In the genomic region with DNA sequence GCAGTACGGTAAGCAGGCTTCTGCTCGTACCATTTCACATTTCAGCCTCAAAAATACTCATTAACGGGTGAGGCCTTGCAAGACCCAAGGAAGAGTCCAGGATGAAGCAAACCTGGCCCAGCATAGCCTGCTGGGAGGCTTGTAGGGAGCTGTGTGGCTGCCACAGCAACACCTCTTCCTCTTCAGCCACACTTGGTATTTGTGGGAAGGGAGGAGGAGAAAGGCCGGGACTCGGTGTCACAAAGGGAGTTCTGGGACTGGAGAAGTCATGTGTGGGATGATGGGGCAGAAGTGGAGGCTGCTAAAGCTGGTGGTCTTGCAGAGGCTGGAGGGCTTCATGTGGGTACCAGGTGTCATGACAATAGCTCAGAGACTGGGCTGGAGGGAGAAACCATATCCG, we compare ENCODE assay signal across 11 mouse cellular contexts. TPM values are rescaled to one million over a fixed set of nuclear protein-coding genes. Genes with fewer than 3 reads are reported as not detected.
DNase-seq lines count a peak whose midpoint lies in the region; ATAC-seq and TF ChIP-seq lines count a peak whose summit lies in the region.
"Had no signal": no experiment of that assay in that cellular context is flagged by ENCODE, and none has a peak within 500 bp of the region (broad histone marks: within the 10 kb centered on the region; RNA-seq: fewer than 3 reads in every experiment).

No protein-coding gene starts in this region.

- H3K27ac ChIP-seq in heart, embryonic 12.5 days (ENCODE audit: poor library complexity, severe bottlenecking): peak overlapping the region; percentile 67
- peak overlapping the region; percentile 30; the same call in 1 of the 2 replicates for H3K27ac ChIP-seq in lung, embryonic 16.5 days (ENCODE audit: low read length)
- H3K27ac ChIP-seq in hindbrain, embryonic 16.5 days (ENCODE audit: low read depth, low read length): peak overlapping the region; percentile 6; the same call in 1 of the 2 replicates
- H3K27ac ChIP-seq in midbrain, postnatal 0 days (ENCODE audit: low read depth, low read length): peak overlapping the region; percentile 20; the same call in 1 of the 2 replicates

- DNase-seq in heart, postnatal 4 days: no peak
- no peak for DNase-seq in lung, adult 18-20 months
- no peak for DNase-seq in midbrain, postnatal 0 days (ENCODE audit: low spot score)
- DNase-seq in adipocyte (ENCODE audit: low spot score): no peak
- DNase-seq: B cell, adult 2 months; right cerebral cortex, adult 18-20 months had no signal

- no peaks in the 10 kb centered on the region for H3K9me3 ChIP-seq in heart, embryonic 12.5 days (replicated peaks)
- no peaks in the 10 kb centered on the region for H3K9me3 ChIP-seq in lung, embryonic 16.5 days (ENCODE audit: control insufficient read depth, low read length)
- H3K9me3 ChIP-seq in hindbrain, embryonic 16.5 days (ENCODE audit: control insufficient read depth, low read length): no peaks in the 10 kb centered on the region
- no peaks in the 10 kb centered on the region for H3K9me3 ChIP-seq in midbrain, postnatal 0 days (ENCODE audit: low read length)
- H3K9me3 ChIP-seq: limb, embryonic 13.5 days had no signal

- H3K27me3 ChIP-seq in heart, embryonic 12.5 days (replicated peaks): no peaks in the 10 kb centered on the region
- no peaks in the 10 kb centered on the region for H3K27me3 ChIP-seq in lung, embryonic 16.5 days (ENCODE audit: control insufficient read depth, insufficient read depth, low read depth, low read length)
- no peaks in the 10 kb centered on the region for H3K27me3 ChIP-seq in hindbrain, embryonic 16.5 days (replicated peaks; ENCODE audit: control insufficient read depth, insufficient read depth, low read length)
- no peaks in the 10 kb centered on the region for H3K27me3 ChIP-seq in midbrain, postnatal 0 days (ENCODE audit: insufficient read depth, low read length)
- H3K27me3 ChIP-seq: limb, embryonic 13.5 days had no signal

- no peak overlapping the region for H3K4me2 ChIP-seq in heart, embryonic 12.5 days
- no peak overlapping the region for H3K4me2 ChIP-seq in lung, embryonic 16.5 days (ENCODE audit: low read depth, low read length)
- H3K4me2 ChIP-seq in hindbrain, embryonic 16.5 days (ENCODE audit: low read length): no peak overlapping the region
- no peak overlapping the region for H3K4me2 ChIP-seq in midbrain, postnatal 0 days (ENCODE audit: low read depth, low read length, poor library complexity, severe bottlenecking)
- H3K4me2 ChIP-seq: limb, embryonic 13.5 days had no signal

- H3K4me1 ChIP-seq in heart, embryonic 12.5 days (replicated peaks): peaks cover 43% of the 10 kb centered on the region
- H3K4me1 ChIP-seq in lung, embryonic 16.5 days (replicated peaks; ENCODE audit: control insufficient read depth, insufficient read depth, low read length): peaks cover 29% of the 10 kb centered on the region
- peaks cover 26% of the 10 kb centered on the region for H3K4me1 ChIP-seq in hindbrain, embryonic 16.5 days (ENCODE audit: control insufficient read depth, insufficient read depth, low read depth, low read length)
- H3K4me1 ChIP-seq in midbrain, postnatal 0 days (ENCODE audit: insufficient read depth, low read length): peaks cover 9% of the 10 kb centered on the region; the same call in 1 of the 2 replicates

- TF ChIP-seq CTCF in midbrain, postnatal 0 days (IDR thresholded peaks at IDR 0.05): no peak

- ATAC-seq in heart, embryonic 12.5 days (ENCODE audit: insufficient number of reproducible peaks, low FRiP score): 0 out of 2 replicates have a peak, but pooled peaks have one; percentile 3
- no peak for ATAC-seq in lung, embryonic 16.5 days (ENCODE audit: low read depth)
- no peak for ATAC-seq in hindbrain, embryonic 16.5 days
- ATAC-seq in midbrain, postnatal 0 days (ENCODE audit: low FRiP score): no peak
- no peak for ATAC-seq in cerebellum, adult (ENCODE audit: insufficient number of reproducible peaks, low FRiP score, low TSS enrichment)

- no peak overlapping the region for H3K4me3 ChIP-seq in heart, embryonic 12.5 days
- no peak overlapping the region for H3K4me3 ChIP-seq in lung, embryonic 16.5 days (ENCODE audit: low read length)
- H3K4me3 ChIP-seq in hindbrain, embryonic 16.5 days (ENCODE audit: low read length): no peak overlapping the region
- H3K4me3 ChIP-seq in midbrain, postnatal 0 days (ENCODE audit: low read depth, low read length): no peak overlapping the region
- H3K4me3 ChIP-seq: limb, embryonic 13.5 days had no signal

- H3K36me3 ChIP-seq in heart, embryonic 12.5 days: peaks cover 13% of the 10 kb centered on the region; the same call in 1 of the 2 replicates
- H3K36me3 ChIP-seq in lung, embryonic 16.5 days (ENCODE audit: control insufficient read depth, insufficient read depth, low read length): no peaks in the 10 kb centered on the region
- H3K36me3 ChIP-seq in hindbrain, embryonic 16.5 days (ENCODE audit: control insufficient read depth, insufficient read depth, low read length): no peaks in the 10 kb centered on the region
- no peaks in the 10 kb centered on the region for H3K36me3 ChIP-seq in midbrain, postnatal 0 days (ENCODE audit: insufficient read depth, low read length)

- peak overlapping the region; percentile 46; the same call in 1 of the 2 replicates for H3K9ac ChIP-seq in heart, embryonic 12.5 days
- no peak overlapping the region for H3K9ac ChIP-seq in lung, embryonic 16.5 days (ENCODE audit: low read length)
- H3K9ac ChIP-seq in hindbrain, embryonic 16.5 days (ENCODE audit: low read depth, low read length): no peak overlapping the region
- H3K9ac ChIP-seq in midbrain, postnatal 0 days (replicated peaks; ENCODE audit: low read length, poor library complexity, severe bottlenecking): no peak overlapping the region
- H3K9ac ChIP-seq: limb, embryonic 13.5 days had no signal

- WGBS in heart, embryonic 12.5 days: 74% methylated on average over 6 of the region's 6 CpGs
- 51% methylated on average over 6 of the region's 6 CpGs for WGBS in lung, embryonic 16.5 days
- 66% methylated on average over 6 of the region's 6 CpGs for WGBS in hindbrain, embryonic 16.5 days
- 69% methylated on average over 6 of the region's 6 CpGs for WGBS in midbrain, postnatal 0 days

RNA-seq across cellular contexts. Expression of gene Dusp1, which starts 39.6 kb away (rescaled TPM):
- polyA plus RNA-seq in heart, embryonic 12.5 days (2016; fragmentation: Nextera tagmentation; extraction: Ambion mirVana): 36.2 and 38.7 TPM in 2 replicates
- 10 to 100 TPM; 66.9 to 69.5 TPM for total RNA-seq in heart, postnatal 4 days (2021)
- 25.2 and 28.4 TPM in 2 replicates for polyA plus RNA-seq in lung, embryonic 16.5 days (2015; fragmentation: Nextera tagmentation; extraction: Ambion mirVana)
- 27.1 and 29.0 TPM in 2 replicates for polyA plus RNA-seq in hindbrain, embryonic 16.5 days (2015; fragmentation: Nextera tagmentation; extraction: Ambion mirVana)
- total RNA-seq in midbrain, postnatal 0 days (2014; rRNA removed): 42.0 and 46.8 TPM in 2 replicates
- polyA plus RNA-seq in midbrain, postnatal 0 days (2015; fragmentation: Nextera tagmentation; extraction: Ambion mirVana): 25.5 and 26.0 TPM in 2 replicates

RNA-seq across cellular contexts. Expression of gene Ergic1, which starts 40.2 kb away (rescaled TPM):
- 115 and 121 TPM in 2 replicates for polyA plus RNA-seq in heart, embryonic 12.5 days (2016; fragmentation: Nextera tagmentation; extraction: Ambion mirVana)
- total RNA-seq in heart, postnatal 4 days (2021): 100 to 1,000 TPM; 109 to 115 TPM
- 84.3 and 94.6 TPM in 2 replicates for polyA plus RNA-seq in lung, embryonic 16.5 days (2015; fragmentation: Nextera tagmentation; extraction: Ambion mirVana)
- 97.0 and 106 TPM in 2 replicates for polyA plus RNA-seq in hindbrain, embryonic 16.5 days (2015; fragmentation: Nextera tagmentation; extraction: Ambion mirVana)
- total RNA-seq in midbrain, postnatal 0 days (2014; rRNA removed): 202 and 216 TPM in 2 replicates
- polyA plus RNA-seq in midbrain, postnatal 0 days (2015; fragmentation: Nextera tagmentation; extraction: Ambion mirVana): 99.6 and 103 TPM in 2 replicates

Comparison
In these comparisons a context has a peak if more than half of its experiments do, and no peak if none do; other contexts are left out.
1. H3K27ac ChIP-seq: peak in every context shown above with its lines; median percentile 67 in heart, embryonic 12.5 days; 30 in lung, embryonic 16.5 days; 20 in midbrain, postnatal 0 days; 6 in hindbrain, embryonic 16.5 days.